Mouse (Mus musculus) megakaryocyte, adult 5-6 weeks (primary cell): ENCODE measurements around the gene Trim43c. TPM values are rescaled to one million over a fixed set of nuclear protein-coding genes. Genes with fewer than 3 reads are reported as not detected.
A peak's percentile ranks its signal among the peaks of the same experiment; 100 is the strongest.
"Not testable (repeated sequence)": the region's sequence is repeated elsewhere in the genome, so short reads cannot be mapped to it uniquely, and the experiment has no call there.

Source experiments
- ATAC-seq: 2 replicates; pipeline ENCODE4 v1.8.0; 2016; ENCODE audit warnings: mild to moderate bottlenecking, inconsistent platforms; ENCODE audit not compliant: poor library complexity, severe bottlenecking
- total RNA-seq, 2 experiments: library from RNA; stranded (forward) in 1 of 2; stranded (reverse) in 1 of 2; fragments of 153-499, 151-499 nt in 1 of 2; fragments of 221-1000, 200-1000 nt in 1 of 2; gene quantifications; 2 replicates each; pipeline versions ENCODE4 v1.2.3 to v1.2.4; 2015 to 2017

The Trim43c gene
- total RNA-seq (2015) (not detected in 2 replicates), total RNA-seq (2017) (not detected in 2 replicates)

- ATAC-seq, result not testable (repeated sequence)
Observed at GRCm38 (mm10) chr9:88838864-88839263, at the start of gene Trim43c. Gene Trim43c (plus strand): TSS chr9:88839164.

- not testable (repeated sequence) for ATAC-seq
Observed at GRCm38 (mm10) chr9:88853072-88853471, 14.1 kb downstream of the Trim43c start.

GRCm38 (mm10) chr9:88858566-88859492, 19.9 kb downstream of the Trim43c start:
- ATAC-seq, result peak; percentile 94

Other genes with a start within 250 kb of the Trim43c start
- 61.1 and 73.6 TPM in 2 replicates for gene Mthfsl, start 118.9 kb upstream of the Trim43c start, total RNA-seq (2015)
- 20.3 and 24.8 TPM in 2 replicates for gene Mthfsl, start 118.9 kb upstream of the Trim43c start, total RNA-seq (2017)
- gene Bcl2a1d, start 107.2 kb upstream of the Trim43c start, total RNA-seq (2015), result 3.3 and 3.5 TPM in 2 replicates
- gene Bcl2a1d, start 107.2 kb upstream of the Trim43c start, total RNA-seq (2017), result 5.6 and 8.0 TPM in 2 replicates
- gene Bcl2a1a, start 117.7 kb downstream of the Trim43c start, total RNA-seq (2015), result 1.2 and 5.6 TPM in 2 replicates
- gene Bcl2a1a, start 117.7 kb downstream of the Trim43c start, total RNA-seq (2017), result 1.4 and 3.7 TPM in 2 replicates